7 mouse cellular contexts compared by ENCODE assay signal in the genomic region with DNA sequence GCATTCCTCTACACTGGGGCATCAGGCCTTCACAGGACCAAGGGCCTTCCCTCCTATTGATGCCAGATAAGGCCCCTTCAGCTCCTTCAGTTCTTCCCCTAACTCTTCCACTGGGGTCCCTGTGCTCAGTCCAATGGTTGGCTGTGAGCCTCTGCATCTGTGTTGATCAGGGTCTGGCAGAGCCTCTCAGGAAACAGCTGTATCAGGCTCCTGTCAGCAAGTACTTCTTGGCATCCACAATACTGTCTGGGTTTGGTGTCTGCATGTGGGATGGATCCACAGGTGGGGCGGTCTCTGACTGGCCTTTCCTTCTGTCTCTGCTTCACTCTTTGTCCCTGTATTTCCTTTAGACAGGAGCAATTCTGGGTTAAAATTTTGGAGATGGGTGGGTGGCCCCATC.
DNase-seq lines count a peak whose midpoint lies in the region; TF ChIP-seq lines count a peak whose summit lies in the region.
"Not testable (repeated sequence)": the region's sequence is repeated elsewhere in the genome, so short reads cannot be mapped to it uniquely, and the experiment has no call there.

No protein-coding gene starts in this region.

- not testable (repeated sequence) for H3K27ac ChIP-seq in MEL (ENCODE audit: control insufficient read depth, low read depth, low read length); heart, embryonic 10.5 days

- TF ChIP-seq EP300 in MEL (IDR thresholded peaks at IDR 0.05; ENCODE audit: low read depth in 1 of 2, low read length in 2 of 2): peak in 1 of 2 experiments; percentile 15; a peak in 1 of 4 replicates

- H3K79me2 ChIP-seq in MEL (ENCODE audit: control insufficient read depth, insufficient read depth, low read length, poor library complexity): not testable (repeated sequence)

- H3K27me3 ChIP-seq in MEL (ENCODE audit: control insufficient read depth in 1 of 2, insufficient read depth in 2 of 2, low read length in 2 of 2); heart, embryonic 10.5 days (ENCODE audit: insufficient read depth, poor library complexity, severe bottlenecking): not testable (repeated sequence)

- not testable (repeated sequence) for TF ChIP-seq POLR2A in MEL (IDR thresholded peaks at IDR 0.05; ENCODE audit: control insufficient read depth in 1 of 2, insufficient read depth in 1 of 2, low read depth in 1 of 2, low read length in 2 of 2, poor library complexity in 1 of 2)

- TF ChIP-seq CTCF in MEL (IDR thresholded peaks at IDR 0.05 in 2 of 3, conservative IDR thresholded peaks at IDR 0.05 in 1 of 3; ENCODE audit: control insufficient read depth in 1 of 3, insufficient read depth in 1 of 3, low read depth in 2 of 3, low read length in 3 of 3, poor library complexity in 1 of 3, severe bottlenecking in 1 of 3): not testable (repeated sequence)

- H3K4me1 ChIP-seq in MEL (ENCODE audit: control insufficient read depth in 1 of 2, insufficient read depth in 2 of 2, low read length in 2 of 2): peaks cover 15 to 25% of the 10 kb centered on the region in 2 experiments
- not testable (repeated sequence) for H3K4me1 ChIP-seq in heart, embryonic 10.5 days

- WGBS in heart, embryonic 10.5 days: 63% methylated on average over 1 of the region's 1 CpGs

- H3K9me3 ChIP-seq in MEL (replicated peaks; ENCODE audit: insufficient read depth, low read length); heart, embryonic 10.5 days: not testable (repeated sequence)

- TF ChIP-seq RAD21 in MEL (IDR thresholded peaks at IDR 0.05; ENCODE audit: low read depth, low read length): not testable (repeated sequence)

- H3K4me3 ChIP-seq in MEL (ENCODE audit: control insufficient read depth in 1 of 2, insufficient read depth in 1 of 2, low read depth in 2 of 2, low read length in 2 of 2); heart, embryonic 10.5 days: not testable (repeated sequence)

- not testable (repeated sequence) for H3K9ac ChIP-seq in MEL (ENCODE audit: control insufficient read depth, low read depth, low read length, poor library complexity, severe bottlenecking)

- H3K36me3 ChIP-seq in MEL (ENCODE audit: control insufficient read depth in 1 of 2, insufficient read depth in 2 of 2, low read length in 2 of 2): peaks cover 0 to 44% of the 10 kb centered on the region in 2 experiments; a peak in 2 of 4 replicates
- not testable (repeated sequence) for H3K36me3 ChIP-seq in heart, embryonic 10.5 days

- DNase-seq in MEL (ENCODE audit: low read depth, low spot score): peak; percentile 48
- peak; percentile 10 to 17 for DNase-seq in gastrocnemius, postnatal 4 days (ENCODE audit: low spot score in 2 of 2)
- peak; percentile 73 for DNase-seq in heart, embryonic 10.5 days (ENCODE audit: low spot score)
- peak; percentile 9 to 12 for DNase-seq in heart, postnatal 14 days
- DNase-seq in kidney, postnatal 10 days: peak; percentile 25
- DNase-seq in kidney, postnatal 4 days: peak; percentile 4 to 9
- peak; percentile 3 for DNase-seq in lung, postnatal 14 days

- intact Hi-C loops in heart, postnatal 14 days (cut with DNase I): not testable (repeated sequence)

TF ChIP-seq in MEL, 35 proteins besides CTCF, POLR2A, EP300 and RAD21:
- TF ChIP-seq ETS1 (IDR thresholded peaks at IDR 0.05; ENCODE audit: low read depth, low read length): peak; percentile 83
- 0 out of 2 replicates have a peak, but pooled peaks have one; percentile 16 for TF ChIP-seq TCF12 (IDR thresholded peaks at IDR 0.05; ENCODE audit: low read depth, low read length)
- 0 out of 2 replicates have a peak, but pooled peaks have one; percentile 6 for TF ChIP-seq TAL1 (IDR thresholded peaks at IDR 0.05; ENCODE audit: low read length)

Comparison
In these comparisons a context has a peak if more than half of its experiments do, and no peak if none do; other contexts are left out.
1. DNase-seq: peak in every context shown above with its lines; median percentile 73 in heart, embryonic 10.5 days; 48 in MEL; 25 in kidney, postnatal 10 days; 14 in gastrocnemius, postnatal 4 days; 10 in heart, postnatal 14 days; 6 in kidney, postnatal 4 days; 3 in lung, postnatal 14 days.